Mouse (Mus musculus) Patski (cell line): ENCODE results near the gene Il1rl1. TPM values are rescaled to one million over a fixed set of nuclear protein-coding genes. Genes with fewer than 3 reads are reported as not detected.

Source experiments
- ATAC-seq: fragments of 100-300 bp; one replicate; pipeline ENCODE4 v1.8.0; 2021
- CTCF ChIA-PET: fragments of 350-600 bp; sonication (Branson Sonifier 250); formaldehyde crosslinking; loops from one replicate; lab custom pipeline; 2022; ENCODE audit warnings: inconsistent platforms; lab: Charles Lee
- POLR2A ChIA-PET: fragments of 350-600 bp; sonication (Branson Sonifier 250); formaldehyde crosslinking; loops from one replicate; lab custom pipeline; 2022; ENCODE audit warnings: antibody characterized with exemption, inconsistent platforms; lab: Charles Lee
- DNase-seq: peaks from one replicate; pipeline ENCODE4 v3.0.0-alpha.2; 2011; ENCODE audit warnings: low read depth, low spot score
- H3K27me3 ChIP-seq: fragments of 371-371 bp; one replicate; pipeline ENCODE4 v1.5.1; 2021
- CTCF ChIP-seq: fragments of 100-300 bp; IDR thresholded peaks from one replicate; pipeline ENCODE4 v1.5.1; 2021
- in situ Hi-C: fragments of 300-500 bp; cut with MboI; formaldehyde crosslinking; loops from 3 replicates; pipeline ENCODE4 v1.11.1; 2018; ENCODE audit warnings: low pct_unique_long_range_greater_than_20kb, mixed read lengths
- polyA plus RNA-seq: library from polyadenylated mRNA; unstranded; gene quantifications from one replicate; pipeline ENCODE4 v1.2.3, GENCODE M21; 2021

Il1rl1 gene
- polyA plus RNA-seq, 1 experiment from 2014 or later, result 3.6 TPM

DNA sequence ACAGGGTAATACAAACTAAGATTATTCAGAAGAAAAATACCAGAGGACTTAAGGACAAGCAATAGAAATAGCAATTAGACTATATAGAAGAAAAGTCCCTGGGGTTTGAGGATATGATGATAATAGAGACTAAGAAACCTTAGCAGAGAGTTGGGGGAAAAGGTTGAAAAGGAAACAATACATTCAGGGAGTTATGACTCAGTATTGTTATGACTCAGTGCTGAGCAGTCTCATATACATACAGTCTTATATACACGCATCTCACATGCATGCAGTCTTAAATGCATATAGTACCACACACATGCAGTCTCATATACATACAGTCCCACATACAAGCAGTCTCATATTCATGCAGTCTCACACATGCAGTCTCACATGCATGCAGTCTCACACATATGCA, 16.3 kb upstream of the Il1rl1 start:
- CTCF ChIA-PET, result no interaction called here
- no peaks in the 10 kb centered on the region for H3K27me3 ChIP-seq
- in situ Hi-C loops, result no loop called here
- POLR2A ChIA-PET, result interaction anchor here (0.6 kb wide), 1 partner anchor 79 kb away, joined by 6 read pairs; no protein-coding TSS in a partner anchor
- no peak for TF ChIP-seq CTCF
- DNase-seq (no peak), ATAC-seq (no peak)

- POLR2A ChIA-PET, result no interaction called here
- H3K27me3 ChIP-seq, result no peaks in the 10 kb centered on the region
- CTCF ChIA-PET, result no interaction called here
- ATAC-seq, result no peak
- DNase-seq, result no peak
- TF ChIP-seq CTCF, result no peak
- in situ Hi-C loops, result no loop called here
Observed at GRCm38 (mm10) chr1:40414276-40414675, 15.1 kb upstream of the Il1rl1 start.

DNA sequence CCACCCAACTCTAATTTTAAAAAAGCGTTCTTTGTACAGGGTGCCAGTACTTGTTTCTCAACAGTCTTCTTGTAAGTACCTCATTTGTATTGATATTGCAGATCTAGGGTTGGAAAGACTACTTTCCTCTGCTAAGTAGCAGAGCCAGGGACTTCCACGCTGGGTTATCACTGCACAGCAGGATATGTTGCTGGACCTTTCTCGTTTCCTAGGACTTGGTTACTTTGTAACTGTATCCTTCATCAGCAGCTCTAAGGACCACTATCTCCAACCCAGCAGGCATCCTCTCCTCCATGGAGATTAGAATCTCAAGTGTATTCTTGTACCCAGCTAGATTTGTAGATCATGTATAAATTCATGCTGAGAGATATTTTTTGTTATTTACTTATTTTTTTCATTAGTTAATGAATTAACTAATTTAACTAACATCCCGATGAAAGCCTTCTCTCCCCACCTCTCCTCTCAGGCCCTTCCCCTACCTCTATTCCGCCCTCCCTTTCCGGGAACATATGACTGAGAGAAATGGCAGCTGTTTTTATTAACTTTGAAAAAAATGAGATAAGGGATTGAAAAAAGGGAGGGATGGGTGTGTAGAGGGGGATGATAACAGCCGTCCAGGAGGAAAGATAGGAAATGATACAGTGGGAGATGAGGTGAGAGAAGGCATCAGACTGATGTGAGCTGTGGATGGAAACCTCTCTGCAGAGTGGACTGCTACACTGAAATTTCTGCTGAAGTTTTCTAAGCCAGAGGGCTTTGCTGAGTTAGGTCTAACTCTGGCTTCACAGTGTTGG, 14.3 kb upstream of the Il1rl1 start:
- ATAC-seq (no peak), DNase-seq (no peak)
- no peak for TF ChIP-seq CTCF
- CTCF ChIA-PET, result interaction anchor here (1.0 kb wide), 1 partner anchor 31 kb away, joined by 3 read pairs; no protein-coding TSS in a partner anchor
- POLR2A ChIA-PET, result no interaction called here
- in situ Hi-C loops, result no loop called here
- H3K27me3 ChIP-seq, result no peaks in the 10 kb centered on the region

- ChIA-PET CTCF (no interaction called here), POLR2A (no interaction called here)
- DNase-seq (no peak), ATAC-seq (no peak)
- no peaks in the 10 kb centered on the region for H3K27me3 ChIP-seq
- in situ Hi-C loops, result no loop called here
- TF ChIP-seq CTCF, result no peak
Observed at GRCm38 (mm10) chr1:40417034-40417433, 12.3 kb upstream of the Il1rl1 start.

- ATAC-seq, result no peak
- ChIA-PET POLR2A (no interaction called here), CTCF (no interaction called here)
- H3K27me3 ChIP-seq, result no peaks in the 10 kb centered on the region
- no peak for TF ChIP-seq CTCF
- in situ Hi-C loops, result no loop called here
- no peak for DNase-seq
Observed at GRCm38 (mm10) chr1:40418512-40418911, 10.9 kb upstream of the Il1rl1 start.

- POLR2A ChIA-PET, result no interaction called here
- no peaks in the 10 kb centered on the region for H3K27me3 ChIP-seq
- TF ChIP-seq CTCF, result no peak
- ATAC-seq (no peak), DNase-seq (no peak)
- in situ Hi-C loops, result no loop called here
- CTCF ChIA-PET, result interaction anchor here (1.5 kb wide), 1 partner anchor 15 kb away, joined by 3 read pairs; no protein-coding TSS in a partner anchor
Observed at GRCm38 (mm10) chr1:40423892-40424291, 5.5 kb upstream of the Il1rl1 start.

DNA sequence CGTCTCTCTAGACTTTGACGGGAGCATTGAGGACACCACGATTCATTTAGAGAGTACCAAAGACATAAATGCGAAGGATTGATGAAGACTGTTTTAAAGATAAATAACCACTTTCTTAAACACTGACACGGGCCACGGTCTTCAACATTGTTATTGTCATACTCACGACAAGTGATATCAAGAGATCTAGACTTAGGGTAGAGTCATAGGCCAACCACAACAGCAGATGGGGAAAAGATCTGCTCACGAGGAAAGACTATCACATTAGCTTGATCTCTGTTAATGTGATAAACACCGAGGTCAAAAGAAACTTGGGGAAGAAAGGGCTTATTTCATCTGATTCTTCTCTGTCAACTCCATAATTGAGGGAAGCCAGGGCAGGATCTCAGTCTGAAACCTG, 2.1 kb upstream of the Il1rl1 start:
- no peak for DNase-seq
- ATAC-seq, result no peak
- ChIA-PET POLR2A (no interaction called here), CTCF (no interaction called here)
- in situ Hi-C loops, result no loop called here
- H3K27me3 ChIP-seq, result no peaks in the 10 kb centered on the region
- TF ChIP-seq CTCF, result no peak

- TF ChIP-seq CTCF, result no peak
- in situ Hi-C loops, result no loop called here
- no peak for DNase-seq
- POLR2A ChIA-PET, result no interaction called here
- CTCF ChIA-PET, result no interaction called here
- ATAC-seq, result no peak
- no peaks in the 10 kb centered on the region for H3K27me3 ChIP-seq
Observed at GRCm38 (mm10) chr1:40427901-40428300, 1.5 kb upstream of the Il1rl1 start.

GRCm38 (mm10) chr1:40430143-40430834, 919 bp downstream of the Il1rl1 start:
- ATAC-seq (no peak), DNase-seq (no peak)
- ChIA-PET POLR2A (no interaction called here), CTCF (no interaction called here)
- no peak for TF ChIP-seq CTCF
- in situ Hi-C loops, result loop anchor here (5.0 kb wide), 1 partner anchor 33 kb away; no protein-coding TSS in a partner anchor
- H3K27me3 ChIP-seq, result no peaks in the 10 kb centered on the region

- ChIA-PET CTCF (no interaction called here), POLR2A (no interaction called here)
- TF ChIP-seq CTCF, result no peak
- DNase-seq (no peak), ATAC-seq (no peak)
- no peaks in the 10 kb centered on the region for H3K27me3 ChIP-seq
- in situ Hi-C loops, result loop anchor here (5.0 kb wide), 1 partner anchor 35 kb away; no protein-coding TSS in a partner anchor
Observed at GRCm38 (mm10) chr1:40432169-40432568, 2.8 kb downstream of the Il1rl1 start.

- in situ Hi-C loops, result no loop called here
- peak; percentile 46 for DNase-seq
- ChIA-PET CTCF (interaction anchor here (0.6 kb wide), 1 partner anchor 969 kb away, joined by 3 read pairs; no protein-coding TSS in a partner anchor), POLR2A (interaction anchor here (0.7 kb wide), 3 partner anchors 14 to 517 kb away, joined by 3 to 7 read pairs (median 4); no protein-coding TSS in a partner anchor)
- TF ChIP-seq CTCF, result no peak
- ATAC-seq, result peak; percentile 66
- H3K27me3 ChIP-seq, result no peaks in the 10 kb centered on the region
Observed at GRCm38 (mm10) chr1:40435936-40436335, 6.6 kb downstream of the Il1rl1 start.
